Mouse (Mus musculus) v-Abl transformed pro-B cells (cell line): ENCODE measurements around the gene Rassf8.

Experiments used
- in situ Hi-C, 2 experiments: fragments of 400-800 bp; cut with MboI; formaldehyde crosslinking; loops; one replicate each; pipeline ENCODE4 v1.15.1; 2025; ENCODE audit not compliant: unreplicated experiment in 2 of 2

Gene Rassf8

DNA sequence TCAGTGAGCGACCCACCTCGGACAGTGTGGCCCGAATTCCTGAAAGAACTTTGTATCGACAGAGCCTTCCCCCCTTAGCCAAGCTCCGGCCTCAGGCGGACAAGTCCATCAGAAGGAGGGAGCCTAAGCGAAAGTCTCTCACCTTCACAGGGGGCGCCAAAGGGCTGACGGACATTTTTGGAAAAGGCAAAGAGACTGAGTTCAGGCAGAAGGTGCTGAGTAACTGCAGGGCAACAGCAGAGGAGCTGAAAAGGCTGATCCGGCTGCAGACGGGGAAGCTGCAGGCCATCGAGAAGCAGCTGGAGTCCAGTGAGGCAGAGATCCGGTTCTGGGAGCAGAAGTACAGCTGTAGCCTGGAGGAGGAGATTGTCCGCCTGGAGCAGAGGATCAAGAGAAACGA is 68.7 kb downstream of the Rassf8 start:
- in situ Hi-C loops: loop anchor here in 1 of 2 experiments (5.0 to 25.0 kb wide), 2 partner anchors 453 to 803 kb away; no protein-coding TSS in a partner anchor

DNA sequence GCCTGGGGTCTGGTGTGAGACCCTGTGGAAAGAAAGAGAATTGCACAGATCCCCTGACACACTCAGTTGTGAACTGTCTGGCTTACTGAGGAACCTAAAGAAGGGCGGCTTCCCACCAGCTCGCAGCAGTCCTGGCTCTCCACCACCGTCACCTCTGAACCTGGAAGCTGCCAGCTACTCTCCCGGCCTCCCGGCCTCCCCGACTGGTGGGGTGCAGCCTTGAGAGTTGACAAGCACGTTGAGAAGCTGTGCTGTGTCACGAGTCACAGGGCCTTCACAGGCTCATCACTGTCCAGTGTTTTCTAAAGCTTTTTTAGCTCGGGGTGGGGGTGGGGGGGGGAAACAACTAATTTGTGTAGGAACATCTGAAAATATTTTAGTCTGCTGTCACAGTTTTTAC is 72.6 kb downstream of the Rassf8 start:
- in situ Hi-C loops: loop anchor here in 1 of 2 experiments (5.0 to 25.0 kb wide), 2 partner anchors 457 to 807 kb away; no protein-coding TSS in a partner anchor

DNA sequence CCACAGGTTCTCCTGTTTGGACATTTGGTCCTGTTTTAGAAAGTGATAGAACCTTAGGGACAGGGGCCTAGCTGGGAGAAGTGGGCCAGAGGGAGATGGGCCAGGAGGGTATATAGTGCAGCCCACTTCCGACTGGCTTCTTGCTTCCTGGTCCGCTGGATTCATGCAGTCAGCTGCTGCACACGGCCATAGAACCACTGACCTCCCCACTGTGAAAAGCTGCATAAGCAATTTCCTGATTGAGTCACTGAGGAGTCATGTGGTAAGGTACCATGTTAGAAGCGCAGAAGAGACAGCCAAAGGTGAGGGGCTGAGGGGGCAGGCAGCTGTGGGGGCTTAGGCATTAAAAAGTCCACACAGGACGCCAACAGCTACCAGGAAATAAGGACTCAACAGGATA is 75.7 kb downstream of the Rassf8 start:
- in situ Hi-C loops: loop anchor here (10.0 to 25.0 kb wide), 2 partner anchors 343 to 810 kb away; no protein-coding TSS in a partner anchor

DNA sequence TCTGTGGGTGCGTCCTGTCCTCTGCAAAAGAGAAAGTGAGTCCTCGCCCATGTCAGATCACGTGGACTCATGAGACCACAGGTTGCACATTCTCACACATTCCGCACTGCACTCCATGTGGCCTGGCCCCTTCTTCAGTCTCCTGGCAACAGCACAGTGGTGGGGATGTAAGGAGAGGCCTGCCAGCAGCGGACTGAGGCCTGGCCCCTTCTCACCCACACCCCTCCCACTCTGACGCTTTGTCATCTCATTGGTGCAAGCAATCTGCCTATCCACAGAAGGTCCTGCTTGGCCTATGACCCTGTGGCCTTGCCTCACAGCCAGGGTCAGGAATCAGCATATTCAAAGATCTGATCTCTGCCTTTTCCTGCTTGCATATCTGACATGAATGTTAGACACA is 76.6 kb downstream of the Rassf8 start:
- in situ Hi-C loops: loop anchor here (10.0 to 25.0 kb wide), 2 partner anchors 342 to 811 kb away; no protein-coding TSS in a partner anchor

DNA sequence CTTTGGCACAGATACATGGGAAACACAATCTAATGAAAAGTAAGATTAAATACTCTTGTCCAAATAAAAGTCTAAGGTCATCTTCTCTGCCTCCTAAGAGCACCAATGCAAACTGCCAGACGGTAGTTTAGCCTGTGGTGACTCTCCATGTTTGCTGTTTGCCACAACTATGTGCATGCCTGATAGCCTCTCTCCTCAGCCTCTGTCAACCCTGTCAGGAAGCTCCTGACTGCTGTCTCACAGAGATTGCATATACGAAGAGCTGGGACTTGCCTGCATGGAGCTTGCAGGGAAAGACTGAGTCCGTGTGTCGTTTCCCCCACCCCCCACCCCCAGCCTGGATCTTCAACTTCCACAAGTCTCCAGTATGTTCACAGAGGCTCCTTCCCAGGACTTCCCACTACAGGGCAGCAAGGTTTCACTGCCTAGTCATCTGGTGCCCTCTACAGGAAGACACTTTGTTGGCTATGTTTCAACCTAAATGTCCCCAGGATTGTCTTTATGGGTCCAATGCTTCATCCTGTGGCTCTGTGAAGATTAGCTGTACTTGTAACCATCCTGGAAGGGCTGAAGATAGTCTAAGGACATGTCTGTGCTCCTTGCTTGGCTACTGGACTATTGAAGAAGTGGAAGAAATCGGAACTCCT is 77.2 kb downstream of the Rassf8 start:
- in situ Hi-C loops: loop anchor here (10.0 to 25.0 kb wide), 2 partner anchors 341 to 811 kb away; no protein-coding TSS in a partner anchor

DNA sequence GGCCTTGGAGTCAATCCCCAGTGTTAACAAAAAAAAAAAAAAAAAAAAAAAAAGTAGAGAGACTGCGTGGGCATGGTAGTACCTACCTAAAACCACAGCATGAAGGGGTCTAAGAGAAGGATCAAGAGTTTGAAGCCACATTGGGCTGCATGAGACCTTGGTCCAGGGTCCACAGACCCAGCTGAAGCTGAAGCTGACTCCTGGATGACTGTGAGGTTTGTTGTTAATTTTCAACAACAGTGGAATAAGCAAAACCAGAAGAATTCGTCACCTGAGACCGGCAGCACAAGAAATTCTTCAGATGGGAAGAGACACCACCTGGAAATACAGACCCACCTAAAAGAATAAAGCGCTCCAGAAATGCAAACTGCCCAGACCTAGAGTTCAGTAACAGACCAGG is 79.8 kb downstream of the Rassf8 start:
- in situ Hi-C loops: loop anchor here in 1 of 2 experiments (5.0 to 10.0 kb wide), 2 partner anchors 338 to 446 kb away; no protein-coding TSS in a partner anchor

DNA sequence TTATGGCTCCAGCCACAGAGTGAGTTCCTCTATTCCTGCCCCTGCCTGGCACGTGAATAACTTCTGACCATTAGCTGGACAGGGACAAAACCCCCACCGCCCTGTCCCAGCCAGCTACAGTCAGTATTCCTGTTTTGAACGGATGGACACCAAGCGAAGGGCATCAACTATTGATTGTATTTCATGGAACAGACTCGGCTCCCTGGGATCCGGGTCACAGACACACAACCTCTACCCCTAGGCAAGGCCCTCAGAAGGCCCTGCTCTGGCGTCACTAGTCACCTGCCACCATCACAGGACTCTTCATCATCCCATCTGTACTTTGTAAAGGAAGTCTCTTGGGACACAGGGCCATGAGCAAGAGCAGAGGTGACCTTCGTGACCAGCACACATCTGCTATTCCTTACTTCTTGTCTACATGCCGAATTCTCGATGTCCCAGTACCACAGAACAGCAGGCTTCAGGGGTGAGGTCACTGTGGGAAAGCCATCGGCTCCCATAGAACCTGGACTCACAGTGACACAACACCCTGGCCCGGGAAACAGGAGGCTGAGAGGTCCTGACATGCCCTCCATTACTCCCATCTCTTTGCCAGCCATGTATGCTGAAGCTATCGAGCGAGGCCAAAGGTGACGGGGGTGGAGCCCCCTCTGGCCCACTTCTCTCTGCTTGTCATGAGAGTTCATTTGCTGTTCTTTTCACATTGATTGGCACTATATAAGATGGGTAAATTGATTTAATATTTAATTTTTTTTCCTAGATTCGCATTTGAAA is 82.7 kb downstream of the Rassf8 start:
- in situ Hi-C loops: loop anchor here in 1 of 2 experiments (5.0 to 10.0 kb wide), 2 partner anchors 336 to 443 kb away; no protein-coding TSS in a partner anchor

DNA sequence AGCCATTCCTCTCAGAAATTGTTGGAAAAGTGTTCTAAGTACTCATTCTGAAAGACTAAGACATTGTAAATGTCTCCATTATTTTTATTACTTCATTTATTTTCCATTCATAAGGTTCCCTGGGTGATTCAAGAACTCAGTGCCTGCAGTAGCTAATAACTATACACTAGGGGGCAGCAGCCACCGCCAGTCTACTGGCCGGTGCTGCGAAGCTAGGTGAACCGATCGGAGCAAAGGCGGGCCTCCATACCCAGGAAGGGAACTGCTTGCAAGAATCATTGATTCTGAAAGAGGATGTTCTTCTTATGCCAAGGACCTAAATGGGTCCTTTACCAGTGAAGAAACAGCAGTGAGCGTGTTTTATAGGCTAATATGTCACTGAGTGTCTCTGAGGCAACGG is 83.6 kb downstream of the Rassf8 start:
- in situ Hi-C loops: loop anchor here in 1 of 2 experiments (5.0 kb wide), 3 partner anchors 332 to 517 kb away; no protein-coding TSS in a partner anchor

DNA sequence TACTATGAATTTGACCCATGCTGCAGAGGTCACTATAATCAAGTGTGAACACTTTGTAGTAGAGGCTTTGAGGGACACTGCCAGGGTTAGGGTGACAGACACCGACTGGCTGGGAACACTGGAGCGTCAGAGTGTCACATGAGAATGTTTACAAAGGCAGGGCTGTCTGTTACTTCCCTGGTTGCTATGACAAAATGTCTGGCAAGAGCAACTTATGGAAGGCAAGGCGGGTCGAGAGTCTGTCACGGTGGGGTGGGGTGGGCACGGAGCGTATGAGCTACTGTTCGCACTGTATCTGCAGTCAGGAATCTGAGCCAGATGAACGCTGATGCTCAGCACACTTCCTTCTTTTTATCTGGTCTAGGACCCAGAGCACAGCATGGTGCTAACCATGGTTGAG is 84.1 kb downstream of the Rassf8 start:
- in situ Hi-C loops: loop anchor here in 1 of 2 experiments (5.0 kb wide), 3 partner anchors 332 to 517 kb away; no protein-coding TSS in a partner anchor

DNA sequence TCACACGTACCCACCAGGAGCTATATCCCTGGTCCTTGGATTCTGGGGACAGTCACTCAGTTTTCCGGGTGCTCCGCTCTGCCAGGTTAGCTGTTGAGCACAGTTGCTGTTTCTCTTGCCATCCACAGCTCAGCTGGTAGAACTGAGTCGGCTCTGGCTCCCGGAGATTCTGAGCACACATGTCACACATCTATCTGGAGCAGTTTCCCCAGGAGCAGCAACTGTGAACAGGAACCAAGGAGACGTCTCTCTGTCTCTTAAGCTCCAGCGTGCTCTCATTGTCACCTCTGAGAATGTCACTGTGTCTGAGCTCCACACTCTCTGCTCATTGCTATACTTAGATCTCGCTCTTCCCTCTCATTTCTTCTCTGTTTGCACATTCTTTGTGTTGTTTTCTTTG is 86.4 kb downstream of the Rassf8 start:
- in situ Hi-C loops: loop anchor here in 1 of 2 experiments (5.0 kb wide), 3 partner anchors 329 to 514 kb away; no protein-coding TSS in a partner anchor

DNA sequence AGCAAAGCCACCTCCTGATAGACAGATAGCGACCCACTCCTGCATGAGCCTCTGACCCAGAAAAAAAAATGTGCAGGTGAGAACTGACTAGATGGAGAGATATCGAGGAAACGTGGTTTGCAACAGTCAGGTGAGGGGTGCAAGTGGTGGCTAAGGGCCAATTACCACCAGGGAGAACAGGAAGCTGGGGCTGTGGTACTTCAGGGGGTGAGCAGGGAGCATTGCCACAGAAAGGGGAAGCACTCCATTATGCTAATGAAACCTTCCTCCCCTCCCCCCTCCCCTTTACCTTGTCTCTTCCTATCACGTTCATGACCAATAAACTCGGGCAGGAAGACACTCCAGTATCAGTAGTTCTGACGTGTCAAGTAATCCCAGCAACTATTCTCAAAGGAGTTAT is 88.8 kb downstream of the Rassf8 start:
- in situ Hi-C loops: no loop called here

DNA sequence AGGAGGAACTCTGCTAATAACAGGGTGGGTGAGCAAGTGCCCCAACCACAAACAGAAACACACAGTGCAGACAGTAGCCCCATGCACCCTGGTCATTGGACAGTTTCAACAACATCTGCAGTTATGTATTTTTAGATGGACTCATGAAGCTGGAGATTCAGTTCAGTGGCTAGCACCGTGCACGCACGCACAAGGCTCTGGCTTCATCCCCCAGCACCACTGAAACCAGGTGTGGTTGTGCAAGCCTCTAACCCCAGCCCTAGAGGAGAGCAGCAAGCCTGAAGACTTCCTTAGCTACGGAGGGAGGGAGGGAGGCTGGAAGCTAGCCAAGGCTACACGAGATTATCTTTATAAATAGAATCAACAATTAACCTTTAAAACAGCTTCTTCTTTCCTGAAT is 99.1 kb downstream of the Rassf8 start:
- in situ Hi-C loops: no loop called here

DNA sequence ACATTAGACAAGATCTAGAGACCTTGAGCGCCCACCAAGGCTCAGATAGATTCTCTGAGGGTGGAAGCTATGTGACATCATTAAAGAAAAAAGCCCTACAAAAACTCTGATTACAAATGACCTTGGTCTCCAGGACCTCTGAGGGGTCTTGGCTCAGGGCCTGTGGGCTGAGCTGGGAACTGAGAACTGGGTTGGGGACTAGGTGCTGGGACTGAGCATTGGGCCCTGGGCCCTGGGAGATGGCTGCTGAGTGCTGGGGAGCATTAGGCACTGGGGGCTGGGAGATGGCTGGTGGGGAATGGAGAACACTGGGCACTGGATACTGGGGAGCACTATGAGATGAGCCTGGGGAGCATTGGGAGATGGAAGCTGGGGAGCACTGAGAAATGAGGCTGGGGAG is 99.5 kb downstream of the Rassf8 start:
- in situ Hi-C loops: no loop called here

DNA sequence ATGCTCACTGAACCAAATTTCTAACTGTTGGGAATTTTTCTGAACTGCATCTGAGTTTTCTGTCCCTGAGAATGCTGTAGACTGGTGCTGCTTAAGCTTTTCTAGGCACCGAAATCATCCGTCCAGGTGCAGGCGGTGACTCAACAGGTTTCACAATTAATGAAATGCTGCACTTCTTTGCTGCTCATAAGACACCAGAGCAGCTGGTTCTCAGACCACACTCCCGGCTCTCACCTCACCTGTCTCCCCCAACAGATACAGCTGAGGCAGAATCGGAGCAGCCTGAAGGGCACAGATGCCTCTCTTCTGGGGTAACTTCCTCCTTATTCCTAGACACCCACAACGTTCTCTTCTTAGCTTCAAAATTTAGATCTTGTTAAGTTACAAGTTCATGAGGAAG is 100.4 kb downstream of the Rassf8 start:
- in situ Hi-C loops: no loop called here

DNA sequence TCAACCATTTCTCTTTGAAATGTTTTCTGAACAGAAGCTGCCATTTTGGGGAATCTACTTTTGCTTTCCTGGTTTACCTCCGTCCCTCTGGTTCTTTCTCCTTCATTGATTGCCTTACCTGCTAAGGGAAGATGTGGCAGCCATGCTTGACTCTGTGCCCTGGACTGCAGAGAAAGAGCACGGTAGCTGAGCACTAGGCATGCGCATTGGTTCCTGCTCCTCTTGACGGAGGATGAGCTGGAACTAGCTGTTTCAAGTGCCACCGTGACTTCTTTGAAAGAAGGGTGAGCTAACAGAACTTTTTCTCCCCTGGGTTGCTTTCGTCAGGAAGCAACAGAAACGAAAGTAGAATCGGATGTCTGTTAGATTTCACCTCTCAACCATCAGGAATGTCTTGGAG is 101.1 kb downstream of the Rassf8 start:
- in situ Hi-C loops: no loop called here

DNA sequence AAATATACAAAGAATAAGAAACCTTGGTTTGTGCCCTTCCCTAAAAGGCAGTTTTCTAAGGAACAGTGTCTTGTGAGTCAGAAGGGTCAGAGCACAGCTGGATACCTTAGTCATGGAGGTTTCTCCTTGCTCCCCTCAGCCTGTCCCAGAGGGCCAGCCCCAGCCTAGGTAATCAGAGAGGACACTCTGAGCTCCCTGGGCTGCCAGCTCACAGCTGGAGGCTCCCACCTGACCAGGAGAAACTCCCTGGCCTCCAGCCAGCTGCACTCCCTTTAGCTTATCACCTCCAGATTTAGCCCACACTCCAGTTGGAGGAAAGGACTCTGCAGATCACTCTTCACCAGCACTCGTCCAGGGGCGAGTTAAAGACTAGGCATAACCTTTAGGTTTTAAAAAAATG is 104.2 kb downstream of the Rassf8 start:
- in situ Hi-C loops: loop anchor here (10.0 to 25.0 kb wide), 3 partner anchors 726 to 1244 kb away; partner anchors contain the start of genes Klhl42 (in 2 of the 2) and Mansc4 (in 1 of the 2)

DNA sequence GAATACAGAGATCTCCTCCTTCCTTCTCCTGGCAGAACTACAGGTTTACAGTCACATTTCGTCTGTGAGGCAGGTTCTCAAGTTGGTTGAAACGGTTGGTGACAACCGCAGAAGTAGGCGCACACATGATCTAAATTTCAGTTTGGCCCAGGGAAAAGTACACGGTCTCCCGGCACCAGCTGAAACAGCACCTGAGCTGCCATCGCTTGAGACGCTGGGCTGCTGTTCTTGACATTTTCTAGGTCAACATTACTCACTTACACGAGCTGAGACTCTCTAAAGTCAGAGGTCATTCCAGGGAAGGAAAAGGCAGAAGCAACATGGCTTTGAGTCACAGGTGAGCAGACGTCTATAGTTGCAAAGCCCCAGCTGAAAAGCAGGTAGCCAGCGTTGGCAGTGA is 105.4 kb downstream of the Rassf8 start:
- in situ Hi-C loops: loop anchor here (10.0 to 25.0 kb wide), 3 partner anchors 727 to 1243 kb away; partner anchors contain the start of genes Klhl42 (in 2 of the 2) and Mansc4 (in 1 of the 2)

DNA sequence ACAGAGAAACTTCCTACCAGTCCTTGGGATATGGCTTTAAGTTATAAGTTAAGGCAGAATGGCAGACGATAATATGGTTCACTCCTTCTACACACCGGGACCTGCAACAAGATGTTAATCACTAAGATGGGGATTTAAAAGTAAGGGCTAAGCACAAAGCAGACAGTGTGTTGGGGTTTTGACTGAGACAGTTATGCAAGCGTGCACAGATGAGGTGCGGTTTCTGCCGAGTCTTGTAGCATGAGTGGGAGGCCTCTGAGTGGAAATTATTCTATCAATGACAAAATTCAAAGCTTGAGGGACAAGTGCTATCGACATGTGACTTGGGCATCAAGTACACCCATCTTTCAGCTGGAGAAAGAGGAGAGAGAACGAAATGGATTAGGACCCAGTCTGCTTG is 106.2 kb downstream of the Rassf8 start:
- in situ Hi-C loops: loop anchor here (10.0 to 25.0 kb wide), 3 partner anchors 728 to 1242 kb away; partner anchors contain the start of genes Klhl42 (in 2 of the 2) and Mansc4 (in 1 of the 2)

DNA sequence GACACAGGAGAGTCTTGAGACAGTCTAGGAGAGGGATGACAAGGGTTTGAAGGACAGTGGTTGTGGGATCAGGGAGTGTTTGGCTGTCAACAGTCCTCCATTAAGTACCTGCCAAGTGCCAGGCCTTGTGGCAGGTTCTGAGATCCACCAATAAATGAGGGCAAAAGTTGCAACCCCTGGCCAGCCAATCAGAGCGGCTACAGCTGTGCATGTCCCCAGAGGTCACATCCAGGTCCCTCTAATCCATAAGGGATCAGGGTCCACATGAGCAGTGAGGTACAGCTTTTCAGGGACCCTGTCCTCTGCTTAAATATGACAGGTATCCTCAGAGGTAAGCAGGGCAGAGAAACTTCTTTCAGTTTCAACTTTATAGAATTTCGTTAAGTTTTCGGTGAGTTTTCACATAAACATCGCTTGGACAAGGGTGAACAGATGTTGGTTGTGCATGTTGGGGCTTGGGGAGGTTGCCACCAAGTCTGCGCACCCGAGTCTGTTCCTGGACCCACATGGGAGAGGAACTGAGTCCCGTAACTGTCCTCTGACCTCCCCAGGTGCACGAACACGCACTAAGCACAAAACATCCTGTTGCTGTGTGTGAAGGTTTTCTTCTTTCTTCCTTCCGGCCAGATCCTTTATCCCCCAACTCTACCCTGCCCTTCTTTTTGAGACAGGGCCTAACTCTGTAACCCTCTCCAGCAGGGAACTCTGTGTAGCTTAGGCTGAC is 107.0 kb downstream of the Rassf8 start:
- in situ Hi-C loops: loop anchor here (10.0 to 25.0 kb wide), 3 partner anchors 729 to 1241 kb away; partner anchors contain the start of genes Klhl42 (in 2 of the 2) and Mansc4 (in 1 of the 2)

DNA sequence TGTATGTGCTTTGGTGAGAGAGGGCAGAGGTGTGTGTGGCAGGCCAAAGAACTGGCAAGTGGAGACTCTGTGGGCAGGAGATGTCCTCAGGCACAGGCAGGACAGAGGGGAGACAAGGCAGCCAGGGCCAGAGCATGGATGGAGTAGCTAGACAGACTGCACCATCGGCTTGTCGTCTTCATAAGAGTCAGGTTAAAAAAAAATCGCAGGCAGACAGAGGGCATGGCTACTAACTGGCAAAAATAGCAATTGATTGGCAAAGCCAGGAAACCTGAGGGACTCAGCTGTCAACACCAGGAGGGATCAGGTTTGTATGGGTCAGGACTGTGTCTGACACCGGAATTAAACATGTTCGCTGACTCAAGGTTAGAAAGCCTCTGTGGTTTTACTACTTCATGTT is 108.2 kb downstream of the Rassf8 start:
- in situ Hi-C loops: loop anchor here (10.0 to 25.0 kb wide), 3 partner anchors 730 to 1240 kb away; partner anchors contain the start of genes Klhl42 (in 2 of the 2) and Mansc4 (in 1 of the 2)
